Mouse (Mus musculus) lung, embryonic 15.5 days (tissue): ENCODE data around the gene Olfr1287. TPM values are rescaled to one million over a fixed set of nuclear protein-coding genes. Genes with fewer than 3 reads are reported as not detected.

Source experiments
- ATAC-seq: fragments of 200-750 bp; cut with Nextera tagmentation; 2 replicates; pipeline ENCODE4 v1.8.0; 2017; ENCODE audit warnings: moderate number of reproducible peaks, borderline replicate concordance; ENCODE audit not compliant: low FRiP score, low TSS enrichment; ENCODE audit errors: extremely low read depth
- H3K27ac ChIP-seq: fragments of 300-500 bp; sonication (generic); 2 replicates; pipeline ENCODE4 v1.5.1; 2015; ENCODE audit warnings: moderate library complexity, mild to moderate bottlenecking, inconsistent platforms
- H3K27me3 ChIP-seq: fragments of 300-500 bp; sonication (generic); 2 replicates; pipeline ENCODE4 v1.6.1; 2015; ENCODE audit warnings: inconsistent platforms
- H3K36me3 ChIP-seq: fragments of 300-500 bp; sonication (generic); 2 replicates; pipeline ENCODE4 v1.6.1; 2015; ENCODE audit warnings: inconsistent platforms
- H3K4me1 ChIP-seq: fragments of 300-500 bp; sonication (generic); 2 replicates; pipeline ENCODE4 v1.6.1; 2015; ENCODE audit warnings: inconsistent platforms
- H3K4me2 ChIP-seq: fragments of 300-500 bp; sonication (generic); 2 replicates; pipeline ENCODE4 v1.6.1; 2015; ENCODE audit warnings: inconsistent platforms, mild to moderate bottlenecking, moderate library complexity
- H3K4me3 ChIP-seq: fragments of 300-500 bp; sonication (generic); 2 replicates; pipeline ENCODE4 v1.5.1; 2015; ENCODE audit warnings: mild to moderate bottlenecking, inconsistent platforms
- H3K9ac ChIP-seq: fragments of 300-500 bp; sonication (generic); 2 replicates; pipeline ENCODE4 v1.6.1; 2015; ENCODE audit warnings: inconsistent platforms
- H3K9me3 ChIP-seq: fragments of 300-500 bp; sonication (generic); 2 replicates; pipeline ENCODE4 v1.6.1; 2016; ENCODE audit warnings: inconsistent platforms
- WGBS: fragments of 180-500 bp; shearing (Covaris S2); methylation state at CpG from one replicate; pipeline ENCODE4 v1.1.7; 2015; 5-methylcytosine and 5-hydroxymethylcytosine counted together
- polyA plus RNA-seq: library from polyadenylated mRNA; unstranded; fragments of >200 nt; fragmentation: Nextera tagmentation; extraction: Ambion mirVana; gene quantifications from 2 replicates; pipeline ENCODE4 v1.2.1, GENCODE M21; 2015

The Olfr1287 gene
- not detected in 2 replicates for polyA plus RNA-seq

- no peak within 1 kb of the TSS for H3K9ac ChIP-seq
- H3K36me3 ChIP-seq, result no peaks in the 10 kb centered on the region
- no peaks in the 10 kb centered on the region for H3K27me3 ChIP-seq
- no peak for ATAC-seq
- 63% methylated on average over 1 of the region's 1 CpGs for WGBS
- H3K4me1 ChIP-seq, result no peaks in the 10 kb centered on the region
- H3K4me3 ChIP-seq, result no peak within 1 kb of the TSS
- no peak within 1 kb of the TSS for H3K27ac ChIP-seq
- H3K4me2 ChIP-seq, result no peak within 1 kb of the TSS
- H3K9me3 ChIP-seq, result no peaks in the 10 kb centered on the region
Observed at GRCm38 (mm10) chr2:111448842-111449241, at the start of gene Olfr1287. TSS of gene Olfr1287 (plus strand) at chr2:111449142.

- ATAC-seq, result no peak
- Histone ChIP-seq H3K4me3 (no peak within 1 kb of the TSS), H3K36me3 (no peaks in the 10 kb centered on the region), H3K27ac (no peak within 1 kb of the TSS), H3K27me3 (no peaks in the 10 kb centered on the region), H3K4me2 (no peak within 1 kb of the TSS), H3K9ac (no peak within 1 kb of the TSS), H3K4me1 (no peaks in the 10 kb centered on the region), H3K9me3 (no peaks in the 10 kb centered on the region)
- WGBS, result 48% methylated on average over 1 of the region's 1 CpGs
Observed at GRCm38 (mm10) chr2:111422931-111423330, 26.0 kb upstream of the Olfr1287 start, which contains the start of gene Olfr1286. TSS of gene Olfr1286 (minus strand) at chr2:111423115.

- no peaks in the 10 kb centered on the region; the same call in 1 of the 2 replicates for H3K9me3 ChIP-seq
- H3K4me1 ChIP-seq, result no peaks in the 10 kb centered on the region
- no peaks in the 10 kb centered on the region for H3K27me3 ChIP-seq
- WGBS, result 88% methylated on average over 1 of the region's 1 CpGs
- H3K36me3 ChIP-seq, result no peaks in the 10 kb centered on the region
- H3K4me2 ChIP-seq, result no peak within 1 kb of the TSS
- H3K27ac ChIP-seq, result no peak within 1 kb of the TSS
- no peak for ATAC-seq
- H3K9ac ChIP-seq, result no peak within 1 kb of the TSS
- H3K4me3 ChIP-seq, result no peak within 1 kb of the TSS
Observed at GRCm38 (mm10) chr2:111473801-111474200, 24.9 kb downstream of the Olfr1287 start, which contains the start of gene Olfr1288. TSS of gene Olfr1288 (plus strand) at chr2:111474101.

GRCm38 (mm10) chr2:111480519-111480918 is 31.6 kb downstream of the Olfr1287 start, which contains the start of gene Olfr1289:
TSS of gene Olfr1289 (plus strand) at chr2:111480819.
- no peaks in the 10 kb centered on the region for H3K36me3 ChIP-seq
- no peak within 1 kb of the TSS for H3K27ac ChIP-seq
- no peaks in the 10 kb centered on the region for H3K9me3 ChIP-seq
- whole genome bisulfite sequencing, result 62% methylated on average over 1 of the region's 1 CpGs
- no peaks in the 10 kb centered on the region for H3K27me3 ChIP-seq
- no peak within 1 kb of the TSS for H3K4me2 ChIP-seq
- no peak within 1 kb of the TSS for H3K4me3 ChIP-seq
- H3K9ac ChIP-seq, result no peak within 1 kb of the TSS
- ATAC-seq, result no peak
- H3K4me1 ChIP-seq, result no peaks in the 10 kb centered on the region

GRCm38 (mm10) chr2:111493729-111494128 is 44.8 kb downstream of the Olfr1287 start, which contains the start of gene Olfr1290:
TSS of gene Olfr1290 (minus strand) at chr2:111493829.
- 68% methylated on average over 5 of the region's 5 CpGs for WGBS
- Histone ChIP-seq H3K9me3 (no peaks in the 10 kb centered on the region), H3K4me3 (no peak within 1 kb of the TSS), H3K27ac (no peak within 1 kb of the TSS), H3K27me3 (no peaks in the 10 kb centered on the region), H3K4me2 (no peak within 1 kb of the TSS), H3K36me3 (no peaks in the 10 kb centered on the region), H3K4me1 (no peaks in the 10 kb centered on the region), H3K9ac (no peak within 1 kb of the TSS)
- ATAC-seq, result no peak

- Histone ChIP-seq H3K4me1 (no peaks in the 10 kb centered on the region), H3K4me3 (no peak within 1 kb of the TSS), H3K4me2 (no peak within 1 kb of the TSS), H3K27me3 (no peaks in the 10 kb centered on the region), H3K9ac (no peak within 1 kb of the TSS), H3K27ac (no peak within 1 kb of the TSS), H3K9me3 (no peaks in the 10 kb centered on the region), H3K36me3 (no peaks in the 10 kb centered on the region)
- ATAC-seq, result no peak
- 87% methylated on average over 3 of the region's 3 CpGs for WGBS
Observed at GRCm38 (mm10) chr2:111496880-111497279, 47.9 kb downstream of the Olfr1287 start, which contains the start of gene Olfr1291-ps1. TSS of gene Olfr1291-ps1 (plus strand) at chr2:111497180.

Other genes with a start within 250 kb of the Olfr1287 start
- not detected in 2 replicates for gene 4930430A15Rik, start 219.5 kb upstream of the Olfr1287 start, polyA plus RNA-seq
- gene Olfr1275, start 213.9 kb upstream of the Olfr1287 start, polyA plus RNA-seq, result not detected in 2 replicates
- not detected in 2 replicates for gene Olfr1276, start 194.6 kb upstream of the Olfr1287 start, polyA plus RNA-seq
- gene Olfr1277, start 175.0 kb upstream of the Olfr1287 start, polyA plus RNA-seq, result not detected in 2 replicates
- gene Olfr1278, start 159.0 kb upstream of the Olfr1287 start, polyA plus RNA-seq, result not detected in 2 replicates
- not detected in 2 replicates for gene Olfr1279, start 148.5 kb upstream of the Olfr1287 start, polyA plus RNA-seq
- gene Olfr1280, start 135.1 kb upstream of the Olfr1287 start, polyA plus RNA-seq, result not detected in 2 replicates
- gene Olfr1281, start 122.6 kb upstream of the Olfr1287 start, polyA plus RNA-seq, result not detected in 2 replicates
- not detected in 2 replicates for gene Olfr1282, start 113.1 kb upstream of the Olfr1287 start, polyA plus RNA-seq
- not detected in 2 replicates for gene Olfr1283, start 82.4 kb upstream of the Olfr1287 start, polyA plus RNA-seq
- not detected in 2 replicates for gene Olfr1284, start 73.6 kb upstream of the Olfr1287 start, polyA plus RNA-seq
- not detected in 2 replicates for gene Olfr1286, start 26.0 kb upstream of the Olfr1287 start, polyA plus RNA-seq
- not detected in 2 replicates for gene Olfr1288, start 25.0 kb downstream of the Olfr1287 start, polyA plus RNA-seq
- not detected in 2 replicates for gene Olfr1289, start 31.7 kb downstream of the Olfr1287 start, polyA plus RNA-seq
- not detected in 2 replicates for gene Olfr1290, start 44.7 kb downstream of the Olfr1287 start, polyA plus RNA-seq
- not detected in 2 replicates for gene Olfr1291-ps1, start 48.0 kb downstream of the Olfr1287 start, polyA plus RNA-seq
- not detected in 2 replicates for gene Olfr1293-ps, start 76.1 kb downstream of the Olfr1287 start, polyA plus RNA-seq
- gene Olfr1294, start 91.1 kb downstream of the Olfr1287 start, polyA plus RNA-seq, result not detected in 2 replicates
- gene Olfr1295, start 120.5 kb downstream of the Olfr1287 start, polyA plus RNA-seq, result not detected in 2 replicates
- not detected in 2 replicates for gene Olfr1297, start 177.4 kb downstream of the Olfr1287 start, polyA plus RNA-seq
- gene Olfr1298, start 200.1 kb downstream of the Olfr1287 start, polyA plus RNA-seq, result not detected in 2 replicates
- gene Olfr1299, start 212.3 kb downstream of the Olfr1287 start, polyA plus RNA-seq, result not detected in 2 replicates